In the genomic region with DNA sequence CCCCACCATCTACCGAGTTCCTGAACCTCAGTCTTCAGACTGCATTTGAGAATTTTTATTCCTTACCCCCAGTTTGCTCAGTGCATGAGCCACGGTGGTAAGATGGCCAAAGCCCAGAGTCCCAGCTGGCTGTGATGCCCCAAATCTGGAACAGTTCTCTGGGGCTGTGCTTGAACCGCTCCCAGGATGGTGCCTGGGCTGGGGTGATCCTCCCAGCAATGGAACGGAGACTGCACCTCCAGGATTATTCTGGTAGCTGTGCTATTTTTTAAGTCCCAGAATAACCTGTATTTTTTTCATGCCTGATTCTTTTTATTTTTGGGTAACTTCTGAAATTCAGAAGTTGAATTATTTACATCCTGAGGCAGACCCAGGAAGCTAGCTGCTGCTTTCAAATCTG, we compare ENCODE assay signal across 27 mouse cellular contexts. TPM values are rescaled to one million over a fixed set of nuclear protein-coding genes. Genes with fewer than 3 reads are reported as not detected.
A peak's percentile ranks its signal among the peaks of the same experiment; 100 is the strongest.
DNase-seq lines count a peak whose midpoint lies in the region; ATAC-seq and TF ChIP-seq lines count a peak whose summit lies in the region.
"Had no signal": no experiment of that assay in that cellular context is flagged by ENCODE, and none has a peak within 500 bp of the region (broad histone marks: within the 10 kb centered on the region; RNA-seq: fewer than 3 reads in every experiment).

No protein-coding gene starts in this region.

- H3K4me2 ChIP-seq in midbrain, embryonic 11.5 days, result no peak overlapping the region
- no peak overlapping the region for H3K4me2 ChIP-seq in midbrain, postnatal 0 days (ENCODE audit: low read depth, low read length, poor library complexity, severe bottlenecking)
- H3K4me2 ChIP-seq: embryonic facial prominence, embryonic 13.5 days; embryonic facial prominence, embryonic 15.5 days; forebrain, embryonic 12.5 days had no signal

- no peak overlapping the region for H3K4me3 ChIP-seq in midbrain, embryonic 11.5 days (ENCODE audit: low read depth, low read length)
- no peak overlapping the region for H3K4me3 ChIP-seq in midbrain, postnatal 0 days (ENCODE audit: low read depth, low read length)
- H3K4me3 ChIP-seq: embryonic facial prominence, embryonic 13.5 days; embryonic facial prominence, embryonic 15.5 days; erythroblast, embryonic 14.5 days; forebrain, embryonic 10.5 days; forebrain, embryonic 12.5 days had no signal

- no peak for DNase-seq in frontal cortex, postnatal 25 days (ENCODE audit: low spot score in 2 of 2)
- DNase-seq in midbrain, embryonic 11.5 days (ENCODE audit: low spot score, missing footprints), result peak; percentile 37
- no peak for DNase-seq in midbrain, postnatal 0 days (ENCODE audit: low spot score)
- peak; percentile 43 for DNase-seq in telencephalon, adult 2 months (ENCODE audit: low read depth, low spot score)
- DNase-seq in heart, postnatal 14 days, result no peak
- DNase-seq: adrenal gland, adult 8-10 months; adrenal gland, postnatal 14 days; adrenal gland, postnatal 36 days; B cell, adult 2 months; cerebellum, adult 11-12 months; cerebellum, adult 2 months; cerebellum, adult 9-10 months; cerebellum, postnatal 25 days; embryo, embryonic 11 days had no signal

- 84% methylated on average over 4 of the region's 4 CpGs for WGBS in midbrain, embryonic 11.5 days
- WGBS in midbrain, postnatal 0 days, result 91% methylated on average over 4 of the region's 4 CpGs

- H3K36me3 ChIP-seq in midbrain, embryonic 11.5 days (ENCODE audit: control insufficient read depth, insufficient read depth, low read length), result no peaks in the 10 kb centered on the region
- H3K36me3 ChIP-seq in midbrain, postnatal 0 days (ENCODE audit: insufficient read depth, low read length), result peaks cover 4% of the 10 kb centered on the region; the same call in 1 of the 2 replicates
- H3K36me3 ChIP-seq: embryonic facial prominence, embryonic 13.5 days; embryonic facial prominence, embryonic 15.5 days; forebrain, embryonic 10.5 days; forebrain, embryonic 12.5 days; G1E had no signal

- no peak for TF ChIP-seq CTCF in midbrain, postnatal 0 days (IDR thresholded peaks at IDR 0.05)

- no peaks in the 10 kb centered on the region for H3K27me3 ChIP-seq in midbrain, embryonic 11.5 days (ENCODE audit: control insufficient read depth, insufficient read depth, low read length)
- no peaks in the 10 kb centered on the region for H3K27me3 ChIP-seq in midbrain, postnatal 0 days (ENCODE audit: insufficient read depth, low read length)
- H3K27me3 ChIP-seq: embryonic facial prominence, embryonic 13.5 days; embryonic facial prominence, embryonic 15.5 days had no signal

- no peaks in the 10 kb centered on the region for H3K4me1 ChIP-seq in midbrain, embryonic 11.5 days (ENCODE audit: control insufficient read depth, insufficient read depth, low read length)
- H3K4me1 ChIP-seq in midbrain, postnatal 0 days (ENCODE audit: insufficient read depth, low read length), result no peaks in the 10 kb centered on the region
- H3K4me1 ChIP-seq: embryonic facial prominence, embryonic 13.5 days; embryonic facial prominence, embryonic 15.5 days; forebrain, embryonic 10.5 days had no signal

- intact Hi-C loops in heart, postnatal 14 days (cut with DNase I), result no loop called here

- ATAC-seq in frontal cortex, adult (ENCODE audit: low TSS enrichment), result peak; percentile 55
- ATAC-seq in midbrain, embryonic 11.5 days (ENCODE audit: low FRiP score), result no peak
- no peak for ATAC-seq in midbrain, postnatal 0 days (ENCODE audit: low FRiP score)
- ATAC-seq: activated CD4-positive, CD25-positive, alpha-beta regulatory T cell, adult 4 months; CD4-positive, CD25-positive, alpha-beta regulatory T cell, adult 4 months; forebrain, embryonic 14.5 days; forebrain, embryonic 16.5 days; Patski had no signal

- no peak overlapping the region for H3K9ac ChIP-seq in midbrain, embryonic 11.5 days (ENCODE audit: low read length)
- no peak overlapping the region for H3K9ac ChIP-seq in midbrain, postnatal 0 days (replicated peaks; ENCODE audit: low read length, poor library complexity, severe bottlenecking)
- H3K9ac ChIP-seq: embryonic facial prominence, embryonic 13.5 days; embryonic facial prominence, embryonic 15.5 days; forebrain, embryonic 12.5 days had no signal

- no peaks in the 10 kb centered on the region for H3K9me3 ChIP-seq in midbrain, embryonic 11.5 days (ENCODE audit: control insufficient read depth, low read length)
- no peaks in the 10 kb centered on the region for H3K9me3 ChIP-seq in midbrain, postnatal 0 days (ENCODE audit: low read length)
- H3K9me3 ChIP-seq: embryonic facial prominence, embryonic 13.5 days; embryonic facial prominence, embryonic 15.5 days; forebrain, embryonic 10.5 days; forebrain, embryonic 12.5 days; G1E had no signal

- H3K27ac ChIP-seq in midbrain, embryonic 11.5 days (ENCODE audit: low read depth, low read length), result no peak overlapping the region
- H3K27ac ChIP-seq in midbrain, postnatal 0 days (ENCODE audit: low read depth, low read length), result no peak overlapping the region
- H3K27ac ChIP-seq: embryonic facial prominence, embryonic 13.5 days; embryonic facial prominence, embryonic 15.5 days; forebrain, embryonic 10.5 days; forebrain, embryonic 12.5 days had no signal

RNA-seq across cellular contexts. Expression of a gene that starts 35.1 kb away (rescaled TPM):
- polyA plus RNA-seq in midbrain, embryonic 11.5 days (2014; fragmentation: Nextera tagmentation; extraction: Ambion mirVana), result 5.0 and 5.8 TPM in 2 replicates
- 29.7 and 34.0 TPM in 2 replicates for total RNA-seq in midbrain, postnatal 0 days (2014; rRNA removed)
- polyA plus RNA-seq in midbrain, postnatal 0 days (2015; fragmentation: Nextera tagmentation; extraction: Ambion mirVana), result 21.4 and 23.1 TPM in 2 replicates
- total RNA-seq in heart, postnatal 14 days (2021), result not detected
- total RNA-seq: adrenal gland, postnatal 14 days; CH12.LX had no signal
- polyA plus RNA-seq: G1E, Patski had no signal

Comparison
In these comparisons a context has a peak if more than half of its experiments do, and no peak if none do; other contexts are left out.
1. DNase-seq: peak in midbrain, embryonic 11.5 days (single experiment) and telencephalon, adult 2 months (single experiment); none in frontal cortex, postnatal 25 days (0 of 2), midbrain, postnatal 0 days (single experiment) and heart, postnatal 14 days (0 of 2).
2. RNA of a gene that starts 35.1 kb away (total RNA-seq): 29.7 to 34.0 TPM in midbrain, postnatal 0 days; not detected in heart, postnatal 14 days; every median in the first group is over 10 times any median in the second.